Mouse (Mus musculus): ENCODE results near the gene Gas8. TPM values are rescaled to one million over a fixed set of nuclear protein-coding genes. Genes with fewer than 3 reads are reported as not detected.
"Not testable (repeated sequence)": the region's sequence is repeated elsewhere in the genome, so short reads cannot be mapped to it uniquely, and the experiment has no call there.

The Gas8 gene
- polyA plus RNA-seq, 1 experiment: not detected

DNA sequence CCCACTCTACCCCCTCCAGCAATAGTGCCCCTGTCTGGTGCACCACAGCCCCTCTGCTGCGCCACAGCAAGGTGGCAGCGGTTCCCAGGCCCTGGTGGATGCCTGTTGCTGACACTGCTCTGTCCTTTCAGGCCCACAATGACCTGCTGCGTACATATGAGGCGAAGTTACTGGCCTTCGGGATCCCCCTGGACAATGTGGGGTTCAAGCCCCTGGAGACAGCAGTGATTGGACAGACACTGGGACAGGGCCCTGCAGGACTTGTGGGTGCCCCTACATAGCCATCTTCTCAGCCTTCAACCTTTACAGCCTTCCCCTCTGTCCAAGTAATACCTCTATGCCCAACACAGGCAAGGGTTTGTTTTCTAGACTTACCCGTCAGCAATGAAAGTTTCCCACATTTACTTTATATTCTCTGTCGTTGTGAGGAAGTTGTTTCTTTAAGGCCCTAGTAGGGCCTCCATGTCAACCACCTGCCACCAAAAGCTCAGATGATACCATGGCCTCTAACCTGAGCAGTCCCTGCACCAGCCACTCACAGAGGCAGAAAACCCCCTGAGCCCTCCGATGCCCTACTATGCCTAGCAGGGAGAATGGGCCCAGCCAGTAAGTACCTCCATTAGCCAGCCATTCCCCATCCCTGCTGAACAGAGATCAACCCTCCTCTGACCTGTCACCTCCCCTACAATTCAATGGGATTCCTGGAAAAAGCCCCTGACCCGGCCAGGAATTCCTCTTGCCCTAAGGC lies 17.8 kb downstream of the Gas8 start:
- Histone ChIP-seq H3K27ac (ENCODE audit: insufficient read depth, low read depth, low read length) (no peak overlapping the region), H3K4me3 (ENCODE audit: insufficient read depth, low read depth, low read length) (no peak overlapping the region), H3K4me1 (ENCODE audit: control insufficient read depth, insufficient read depth, low read length) (no peaks in the 10 kb centered on the region)
- WGBS: 91% methylated on average over 9 of the region's 9 CpGs
- TF ChIP-seq POLR2A (IDR thresholded peaks at IDR 0.05; ENCODE audit: insufficient read depth, low read depth, low read length): no peak
- no peak for TF ChIP-seq CTCF (IDR thresholded peaks at IDR 0.05; ENCODE audit: insufficient read depth, low read depth, low read length)

DNA sequence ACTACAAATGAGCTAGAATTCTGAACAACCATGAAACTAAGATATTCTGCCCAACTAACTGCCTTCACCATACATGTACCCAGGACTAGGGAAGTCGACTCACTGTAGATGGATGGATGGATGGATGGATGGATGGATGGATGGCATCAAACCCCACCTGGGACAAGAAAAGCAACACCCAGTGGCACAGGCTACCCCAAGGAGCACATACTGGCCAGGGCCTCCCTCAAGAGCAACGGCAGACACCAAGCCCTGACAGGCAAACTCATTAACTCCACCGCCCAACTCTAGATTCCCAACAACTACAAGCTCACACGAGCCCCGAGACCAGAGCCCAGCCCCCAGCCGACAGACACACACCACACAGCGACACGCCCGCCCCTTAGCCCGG lies 18.4 kb downstream of the Gas8 start:
- 52% methylated on average over 10 of the region's 10 CpGs for WGBS
- Histone ChIP-seq H3K27ac (ENCODE audit: insufficient read depth, low read depth, low read length) (no peak overlapping the region), H3K4me1 (ENCODE audit: control insufficient read depth, insufficient read depth, low read length) (no peaks in the 10 kb centered on the region), H3K4me3 (ENCODE audit: insufficient read depth, low read depth, low read length) (no peak overlapping the region)
- no peak for TF ChIP-seq POLR2A (IDR thresholded peaks at IDR 0.05; ENCODE audit: insufficient read depth, low read depth, low read length)
- no peak for TF ChIP-seq CTCF (IDR thresholded peaks at IDR 0.05; ENCODE audit: insufficient read depth, low read depth, low read length)

DNA sequence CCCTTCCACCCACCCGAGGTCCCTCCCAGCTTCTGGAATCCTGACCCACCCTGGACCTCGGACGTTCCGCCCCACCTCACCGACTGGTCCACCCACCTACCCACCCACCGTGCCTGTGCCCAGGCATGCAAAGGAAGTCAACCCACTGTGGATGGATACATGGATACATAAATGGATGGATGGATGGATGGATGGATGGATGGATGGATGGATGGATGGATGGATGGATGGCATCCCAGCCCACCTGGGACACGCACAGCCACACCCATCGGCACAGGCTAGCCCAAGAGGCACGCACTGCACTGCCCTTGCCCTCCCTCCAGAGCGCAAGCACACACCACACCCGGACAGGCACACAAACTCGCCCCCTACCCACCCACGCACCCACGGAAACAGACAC lies 19.0 kb downstream of the Gas8 start:
- 76% methylated on average over 7 of the region's 14 CpGs for WGBS
- not testable (repeated sequence) for H3K4me3 ChIP-seq (ENCODE audit: insufficient read depth, low read depth, low read length); H3K4me1 ChIP-seq (ENCODE audit: control insufficient read depth, insufficient read depth, low read length); H3K27ac ChIP-seq (ENCODE audit: insufficient read depth, low read depth, low read length)

DNA sequence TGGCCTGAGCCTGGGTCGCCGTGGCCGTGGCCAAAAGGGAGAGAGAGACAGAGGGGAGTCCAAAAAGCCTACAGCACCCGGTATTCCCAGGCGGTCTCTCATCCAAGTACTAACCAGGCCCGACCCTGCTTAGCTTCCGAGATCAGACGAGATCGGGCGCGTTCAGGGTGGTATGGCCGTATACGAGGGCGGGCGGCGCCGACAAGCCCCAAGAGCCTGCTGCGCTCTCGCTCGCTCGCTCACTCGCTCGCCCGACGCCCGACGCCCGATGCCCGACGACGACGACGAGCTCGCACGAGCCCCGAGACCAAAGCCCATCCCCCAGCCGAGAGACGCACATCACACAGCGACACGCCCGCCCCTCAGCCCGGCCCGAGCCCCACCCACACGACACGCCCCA lies 45.6 kb downstream of the Gas8 start:
- H3K4me3 ChIP-seq (ENCODE audit: insufficient read depth, low read depth, low read length); H3K4me1 ChIP-seq (ENCODE audit: control insufficient read depth, insufficient read depth, low read length); H3K27ac ChIP-seq (ENCODE audit: insufficient read depth, low read depth, low read length): not testable (repeated sequence)
- no CpG with 5 or more reads among the region's 45 CpGs for WGBS

DNA sequence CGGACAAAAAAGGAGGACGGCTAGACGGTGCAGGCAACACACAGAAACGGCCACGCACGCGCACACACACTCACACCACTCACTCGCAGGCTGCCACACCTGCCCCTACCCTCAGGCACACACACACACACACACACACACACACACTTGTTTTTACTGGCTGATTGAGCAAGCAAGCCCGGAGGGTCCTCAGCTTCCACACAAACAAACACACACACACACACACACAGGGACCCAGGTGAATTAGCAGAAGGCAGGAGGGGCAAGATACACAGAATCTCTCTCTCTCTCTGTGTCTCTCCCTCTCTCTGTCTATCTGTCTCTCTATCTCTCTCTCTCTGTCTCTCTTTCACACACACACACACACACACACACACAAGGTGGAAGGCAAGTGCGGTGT lies 56.8 kb downstream of the Gas8 start:
- H3K27ac ChIP-seq (ENCODE audit: insufficient read depth, low read depth, low read length); H3K4me1 ChIP-seq (ENCODE audit: control insufficient read depth, insufficient read depth, low read length); H3K4me3 ChIP-seq (ENCODE audit: insufficient read depth, low read depth, low read length): not testable (repeated sequence)
- 79% methylated on average over 4 of the region's 10 CpGs for WGBS

Other genes starting within 250 kb of the Gas8 start
- not detected in 2 replicates for gene Fanca, start 200.3 kb upstream of the Gas8 start, polyA plus RNA-seq (2012; ENCODE audit: insufficient read depth, insufficient read length, low replicate concordance, missing spikeins)
- not detected in 2 replicates for gene Spire2, start 186.1 kb upstream of the Gas8 start, polyA plus RNA-seq (2012; ENCODE audit: insufficient read depth, insufficient read length, low replicate concordance, missing spikeins)
- gene Tcf25, start 145.1 kb upstream of the Gas8 start, polyA plus RNA-seq (2012; ENCODE audit: insufficient read depth, insufficient read length, low replicate concordance, missing spikeins): 373 and 551 TPM in 2 replicates
- not detected in 2 replicates for gene Mc1r, start 111.7 kb upstream of the Gas8 start, polyA plus RNA-seq (2012; ENCODE audit: insufficient read depth, insufficient read length, low replicate concordance, missing spikeins)
- gene Tubb3, start 107.4 kb upstream of the Gas8 start, polyA plus RNA-seq (2012; ENCODE audit: insufficient read depth, insufficient read length, low replicate concordance, missing spikeins): not detected in 2 replicates
- not detected in 2 replicates for gene Def8, start 95.3 kb upstream of the Gas8 start, polyA plus RNA-seq (2012; ENCODE audit: insufficient read depth, insufficient read length, low replicate concordance, missing spikeins)
- not detected in 2 replicates for gene Afg3l1, start 40.9 kb upstream of the Gas8 start, polyA plus RNA-seq (2012; ENCODE audit: insufficient read depth, insufficient read length, low replicate concordance, missing spikeins)
- gene Dbndd1, start 3.4 kb upstream of the Gas8 start, polyA plus RNA-seq (2012; ENCODE audit: insufficient read depth, insufficient read length, low replicate concordance, missing spikeins): not detected in 2 replicates
- gene Rhou, start 135.1 kb downstream of the Gas8 start, polyA plus RNA-seq (2012; ENCODE audit: insufficient read depth, insufficient read length, low replicate concordance, missing spikeins): not detected in 2 replicates

All from olfactory bulb, adult 2 months (tissue).